Mouse (Mus musculus) heart, embryonic 13.5 days (tissue): Measurements from ENCODE around the gene Golim4. TPM values are rescaled to one million over a fixed set of nuclear protein-coding genes. Genes with fewer than 3 reads are reported as not detected.
"Not testable (repeated sequence)": the region's sequence is repeated elsewhere in the genome, so short reads cannot be mapped to it uniquely, and the experiment has no call there.

ENCODE experiments used
- ATAC-seq: fragments of 200-750 bp; cut with Nextera tagmentation; 2 replicates; pipeline ENCODE4 v1.8.0; 2017; ENCODE audit warnings: moderate TSS enrichment; ENCODE audit not compliant: insufficient number of reproducible peaks, low FRiP score, low TSS enrichment; ENCODE audit errors: extremely low read depth
- H3K27ac ChIP-seq: fragments of 300-500 bp; sonication (generic); replicated peaks from 2 replicates; pipeline ENCODE4 v1.5.1; 2015; ENCODE audit warnings: moderate library complexity, mild to moderate bottlenecking, inconsistent platforms
- H3K27me3 ChIP-seq: fragments of 300-500 bp; sonication (generic); replicated peaks from 2 replicates; pipeline ENCODE4 v1.6.1; 2015; ENCODE audit warnings: mild to moderate bottlenecking, inconsistent platforms
- H3K36me3 ChIP-seq: fragments of 300-500 bp; sonication (generic); 2 replicates; pipeline ENCODE4 v1.6.1; 2015; ENCODE audit warnings: mild to moderate bottlenecking, inconsistent platforms
- H3K4me1 ChIP-seq: fragments of 300-500 bp; sonication (generic); 2 replicates; pipeline ENCODE4 v1.6.1; 2015; ENCODE audit warnings: inconsistent platforms
- H3K4me2 ChIP-seq: fragments of 300-500 bp; sonication (generic); 2 replicates; pipeline ENCODE4 v1.6.1; 2015; ENCODE audit warnings: inconsistent platforms, mild to moderate bottlenecking, moderate library complexity
- H3K4me3 ChIP-seq: fragments of 300-500 bp; sonication (generic); 2 replicates; pipeline ENCODE4 v1.5.1; 2015; ENCODE audit warnings: moderate library complexity, mild to moderate bottlenecking, inconsistent platforms
- H3K9ac ChIP-seq: fragments of 300-500 bp; sonication (generic); 2 replicates; pipeline ENCODE4 v1.6.1; 2015; ENCODE audit warnings: inconsistent platforms, mild to moderate bottlenecking, moderate library complexity
- H3K9me3 ChIP-seq: fragments of 300-500 bp; sonication (generic); 2 replicates; pipeline ENCODE4 v1.6.1; 2016; ENCODE audit warnings: inconsistent platforms
- whole genome bisulfite sequencing: fragments of 180-500 bp; shearing (Covaris S2); methylation state at CpG from one replicate; pipeline ENCODE4 v1.1.7; 2015; ENCODE audit warnings: mixed read lengths; 5-methylcytosine and 5-hydroxymethylcytosine counted together
- polyA plus RNA-seq: library from polyadenylated mRNA; unstranded; fragments of >200 nt; fragmentation: Nextera tagmentation; extraction: Ambion mirVana; gene quantifications from 2 replicates; pipeline ENCODE4 v1.2.1, GENCODE M21; 2015

The Golim4 gene
- 43.9 and 44.1 TPM in 2 replicates for polyA plus RNA-seq

DNA sequence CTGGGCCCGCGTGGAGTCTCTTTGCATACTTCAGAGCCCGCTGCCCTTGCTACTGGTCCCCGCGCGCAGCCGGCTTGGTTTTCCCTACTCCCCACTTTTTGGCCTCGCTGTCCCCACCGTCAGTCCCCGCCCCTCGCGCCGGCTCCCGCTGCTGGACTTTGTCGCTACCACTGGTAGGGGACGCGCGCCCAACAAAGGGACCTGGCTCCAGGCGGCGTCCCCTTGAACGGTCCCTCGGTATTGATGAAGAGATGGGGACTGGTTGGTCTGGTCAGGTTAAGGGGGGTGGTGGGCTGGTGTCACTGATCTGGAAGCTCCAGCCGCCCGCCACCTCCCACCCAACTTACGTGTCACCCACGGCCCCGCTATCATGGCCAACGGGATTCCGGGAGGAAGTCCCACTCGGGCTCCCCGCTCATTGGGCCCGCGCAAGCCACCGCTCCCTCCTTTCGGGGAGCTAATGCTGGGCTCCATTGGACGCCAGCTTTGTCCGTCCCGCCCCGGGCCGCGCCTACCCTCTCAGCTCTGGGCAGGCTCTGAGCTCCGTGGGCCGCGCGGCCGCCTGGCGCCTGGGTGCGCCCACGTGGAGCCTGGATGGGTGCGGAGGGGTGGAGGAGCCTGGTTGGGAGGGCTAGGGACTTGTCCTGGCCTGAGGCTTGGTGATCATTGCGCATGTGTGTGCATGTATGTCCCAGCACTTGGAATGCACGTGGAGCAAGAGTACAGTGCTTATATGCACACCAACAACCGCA, at the start of gene Golim4:
TSS of gene Golim4 (minus strand) at position 399 of the 752 bp plus-strand sequence.
- H3K36me3 ChIP-seq: no peaks in the 10 kb centered on the region
- H3K4me1 ChIP-seq: peaks cover 41% of the 10 kb centered on the region
- H3K27me3 ChIP-seq: no peaks in the 10 kb centered on the region
- ATAC-seq: peak; percentile 95
- H3K27ac ChIP-seq: peak within 1 kb of the TSS; percentile 95
- H3K9me3 ChIP-seq: no peaks in the 10 kb centered on the region
- H3K4me3 ChIP-seq: peak within 1 kb of the TSS; percentile 84
- under 1% methylated on average over 52 of the region's 53 CpGs for WGBS
- peak within 1 kb of the TSS; percentile 92 for H3K9ac ChIP-seq
- peak within 1 kb of the TSS; percentile 82 for H3K4me2 ChIP-seq

DNA sequence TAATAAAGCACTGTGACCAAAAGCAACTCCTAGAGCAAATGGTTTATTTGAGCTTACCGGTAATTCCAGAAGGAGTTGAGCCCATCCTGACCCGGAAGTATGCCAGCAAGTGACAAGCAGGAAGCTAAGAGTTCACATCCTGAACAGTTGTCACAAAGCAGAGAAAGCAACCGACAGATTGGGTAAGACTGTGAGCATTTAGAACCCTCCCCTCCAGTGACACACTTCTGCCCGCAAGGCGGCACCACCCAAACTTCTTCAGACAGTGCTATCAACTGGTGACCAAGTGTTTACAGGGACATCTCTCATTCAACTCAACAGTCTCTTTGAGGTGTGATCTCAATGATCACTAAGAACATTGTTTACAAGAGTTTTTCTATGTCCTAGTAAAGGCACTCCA, 48.9 kb upstream of the Golim4 start:
- WGBS: 67% methylated on average over 5 of the region's 5 CpGs
- H3K9ac ChIP-seq: no peak overlapping the region
- no peak overlapping the region for H3K4me2 ChIP-seq
- H3K4me1 ChIP-seq: no peaks in the 10 kb centered on the region
- no peak overlapping the region for H3K27ac ChIP-seq
- no peaks in the 10 kb centered on the region for H3K36me3 ChIP-seq
- ATAC-seq: no peak
- H3K27me3 ChIP-seq: no peaks in the 10 kb centered on the region
- H3K9me3 ChIP-seq: 0 out of 2 replicates have a peak, but pooled peaks cover 4% of the 10 kb centered on the region
- no peak overlapping the region for H3K4me3 ChIP-seq

DNA sequence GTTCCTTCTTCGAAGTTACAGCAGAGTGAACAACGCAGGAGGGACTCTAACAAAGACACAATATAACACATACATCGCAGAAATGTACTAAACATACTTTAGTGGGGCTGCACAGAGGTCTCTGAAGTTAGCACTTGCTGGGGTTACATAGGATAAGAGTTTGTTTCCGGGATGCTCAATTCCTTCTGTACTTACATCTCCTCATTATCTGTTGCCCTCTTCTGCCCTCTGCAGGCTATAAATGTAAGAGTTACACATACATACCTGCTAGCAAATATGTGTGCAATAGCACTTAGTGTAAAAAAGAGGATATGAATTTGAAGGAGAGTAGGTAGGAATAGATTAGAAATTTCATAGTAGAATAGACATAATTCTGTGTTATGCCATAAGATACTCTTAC, 44.4 kb upstream of the Golim4 start:
- Histone ChIP-seq H3K27me3 (no peaks in the 10 kb centered on the region), H3K9ac (no peak overlapping the region), H3K4me3 (no peak overlapping the region), H3K27ac (no peak overlapping the region), H3K36me3 (no peaks in the 10 kb centered on the region), H3K4me2 (no peak overlapping the region), H3K9me3 (0 out of 2 replicates have a peak, but pooled peaks cover 4% of the 10 kb centered on the region), H3K4me1 (no peaks in the 10 kb centered on the region)
- no peak for ATAC-seq
- WGBS: 41% methylated on average over 4 of the region's 4 CpGs

DNA sequence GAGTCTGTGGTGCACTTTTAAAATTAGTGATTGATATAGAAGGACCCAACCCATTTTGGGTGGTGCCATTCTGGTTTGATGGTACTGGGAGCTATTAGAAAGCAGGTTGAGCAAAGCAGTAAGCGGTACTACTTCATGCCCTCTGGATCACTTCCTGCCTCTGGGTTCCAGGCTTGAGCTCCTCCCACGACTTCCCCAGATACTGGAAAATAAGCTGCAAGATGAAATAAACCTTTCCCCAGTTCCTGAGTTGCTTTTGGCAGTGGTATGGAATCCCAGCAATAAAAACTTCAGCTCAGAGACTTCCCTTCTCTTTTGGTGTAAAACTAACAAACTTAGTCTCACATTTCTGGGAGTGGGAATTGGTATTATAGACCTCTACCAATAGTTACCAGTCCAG, 43.7 kb upstream of the Golim4 start:
- H3K4me2 ChIP-seq: no peak overlapping the region
- no peaks in the 10 kb centered on the region for H3K36me3 ChIP-seq
- 0 out of 2 replicates have a peak, but pooled peaks cover 4% of the 10 kb centered on the region for H3K9me3 ChIP-seq
- H3K4me3 ChIP-seq: no peak overlapping the region
- H3K27ac ChIP-seq: no peak overlapping the region
- no peaks in the 10 kb centered on the region for H3K27me3 ChIP-seq
- no peaks in the 10 kb centered on the region for H3K4me1 ChIP-seq
- no peak for ATAC-seq
- no peak overlapping the region for H3K9ac ChIP-seq
- 42% methylated on average over 2 of the region's 2 CpGs for WGBS

DNA sequence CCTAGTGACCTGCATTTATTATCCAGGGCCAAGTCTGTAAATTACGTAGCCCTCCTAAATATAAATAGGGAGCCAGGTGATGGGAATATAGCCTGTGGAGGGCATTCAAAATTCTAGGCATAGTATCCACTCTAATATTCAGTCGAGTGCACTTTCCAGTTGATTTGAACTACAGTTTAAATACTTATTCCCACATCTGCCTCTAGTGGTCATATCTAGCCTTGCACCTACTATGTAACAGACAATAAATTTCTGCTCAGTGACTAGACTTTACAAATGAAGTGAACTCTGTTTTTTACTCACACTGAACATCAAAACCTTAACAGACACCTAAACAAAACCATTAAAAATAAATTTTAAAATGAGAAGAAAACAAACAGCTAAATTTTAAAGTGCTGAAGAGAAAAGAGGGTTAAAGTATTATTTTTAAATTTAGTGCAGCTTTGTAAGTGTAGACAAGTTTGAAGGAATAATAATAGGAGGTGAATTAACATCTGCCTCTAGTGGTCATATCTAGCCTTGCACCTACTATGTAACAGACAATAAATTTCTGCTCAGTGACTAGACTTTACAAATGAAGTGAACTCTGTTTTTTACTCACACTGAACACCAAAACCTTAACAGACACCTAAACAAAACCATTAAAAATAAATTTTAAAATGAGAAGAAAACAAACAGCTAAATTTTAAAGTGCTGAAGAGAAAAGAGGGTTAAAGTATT, 24.4 kb upstream of the Golim4 start:
- not testable (repeated sequence) for H3K9me3 ChIP-seq, H3K27ac ChIP-seq, H3K9ac ChIP-seq, H3K27me3 ChIP-seq, ATAC-seq, H3K4me3 ChIP-seq, H3K4me2 ChIP-seq, H3K4me1 ChIP-seq, H3K36me3 ChIP-seq
- WGBS: 68% methylated on average over 2 of the region's 2 CpGs

DNA sequence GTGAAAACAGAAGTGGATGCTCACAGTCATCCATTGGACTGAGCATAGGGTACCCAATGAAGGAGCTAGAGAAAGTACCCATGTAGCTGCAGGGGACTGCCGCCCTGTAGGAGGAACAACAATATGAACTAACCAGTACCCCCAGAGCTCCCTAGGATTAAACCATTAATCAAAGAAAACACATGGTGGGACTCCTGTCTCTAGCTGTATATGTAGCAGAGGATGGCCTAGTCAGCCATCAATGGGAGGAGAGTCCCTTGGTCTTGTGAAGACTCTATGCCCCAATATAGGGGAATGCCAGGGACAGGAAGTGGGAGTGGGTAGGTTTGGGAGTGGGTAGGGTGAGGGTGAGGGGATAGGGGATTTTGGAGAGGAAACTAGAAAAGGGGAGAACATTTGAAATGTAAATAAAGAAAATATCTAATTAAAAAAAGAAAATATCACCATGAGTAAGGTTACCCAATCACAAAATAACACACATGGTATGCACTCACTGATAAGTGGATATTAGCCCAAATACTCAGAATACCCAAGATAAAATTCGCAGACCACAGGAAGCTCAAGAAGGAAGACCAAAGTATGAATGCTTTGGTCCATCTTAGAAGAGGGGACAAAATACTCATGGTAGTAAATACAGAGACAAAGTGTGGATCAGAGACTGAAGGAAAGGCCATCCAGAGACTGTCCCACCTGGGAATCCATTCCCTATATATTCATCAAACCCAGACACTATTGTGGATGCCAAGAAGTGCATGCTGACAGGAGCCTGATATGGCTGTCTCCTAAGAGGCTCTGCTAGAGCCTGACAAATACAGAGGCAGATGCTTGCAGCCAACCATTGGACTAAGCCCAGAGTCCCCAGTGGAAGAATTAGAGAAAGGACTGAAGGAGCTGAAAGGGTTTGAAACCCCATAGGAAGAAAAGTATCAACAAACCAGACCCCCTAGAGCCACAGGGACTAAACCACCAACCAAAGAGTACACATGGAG, 6.3 kb upstream of the Golim4 start:
- not testable (repeated sequence) for H3K27ac ChIP-seq, H3K9me3 ChIP-seq, H3K4me3 ChIP-seq, H3K4me1 ChIP-seq, H3K9ac ChIP-seq, H3K36me3 ChIP-seq, ATAC-seq, H3K4me2 ChIP-seq, H3K27me3 ChIP-seq
- 68% methylated on average over 2 of the region's 2 CpGs for WGBS

DNA sequence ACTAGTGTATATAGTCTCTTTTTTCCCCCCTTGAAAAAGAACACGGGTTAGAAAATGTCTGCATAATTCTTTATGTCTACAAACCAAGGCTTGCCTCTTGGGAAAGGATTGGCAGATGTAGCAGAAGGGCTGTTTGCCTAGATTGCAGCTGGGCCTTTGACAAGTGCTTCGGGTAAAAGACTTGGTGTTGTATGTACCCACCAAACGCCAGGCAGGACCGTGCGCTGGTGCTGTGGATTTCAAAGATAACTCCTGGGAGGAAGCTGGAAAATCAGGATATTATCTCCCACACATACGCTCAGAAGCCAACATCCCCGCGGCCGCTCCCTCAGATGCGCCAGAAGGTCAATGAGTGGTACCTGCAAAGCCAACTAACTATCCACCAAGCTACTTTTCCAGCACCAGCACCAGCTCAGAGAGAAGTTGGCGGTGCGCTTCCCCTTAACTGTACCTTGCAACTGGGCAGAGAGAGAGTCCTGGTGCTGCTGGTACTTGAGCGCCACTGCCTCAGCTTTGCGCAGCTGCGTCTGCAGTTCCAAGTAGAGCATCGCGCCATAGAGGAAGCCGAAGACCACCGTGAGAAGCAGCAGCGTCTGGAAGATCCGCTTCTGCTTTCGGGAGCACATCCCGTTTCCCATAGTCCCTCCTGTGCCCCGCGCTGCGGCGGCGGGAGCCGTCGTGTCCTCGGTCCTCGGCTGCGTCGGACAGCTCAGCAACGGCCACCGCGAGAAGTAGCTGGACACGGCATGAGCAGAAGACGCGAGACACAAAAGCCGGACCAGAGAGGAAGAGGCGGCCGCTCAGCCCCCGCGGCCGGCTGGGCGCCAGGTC, 873 bp downstream of the Golim4 start:
- 2% methylated on average over 47 of the region's 47 CpGs for WGBS
- ATAC-seq: peak; percentile 8; the same call in 1 of the 2 replicates

DNA sequence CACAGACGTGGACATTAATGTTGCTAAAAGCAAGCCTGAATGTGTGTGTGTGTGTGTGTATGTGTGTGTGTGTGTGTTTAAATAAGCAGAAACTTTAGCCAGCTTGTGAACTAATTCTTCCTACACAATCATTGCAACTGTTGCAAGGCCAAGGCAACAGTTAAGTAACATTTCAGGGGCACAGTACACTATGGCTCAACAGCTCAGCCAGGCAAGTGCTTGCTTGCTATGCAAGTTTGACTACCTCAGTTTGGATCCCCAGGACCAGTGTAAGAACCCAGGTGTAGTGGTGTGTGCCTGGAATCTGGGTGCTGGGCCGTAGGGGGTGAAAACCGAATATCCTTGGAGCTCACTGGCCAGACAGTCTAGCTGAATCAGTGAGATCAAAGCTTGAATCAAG, 2.6 kb downstream of the Golim4 start:
- peak overlapping the region; percentile 82 for H3K4me2 ChIP-seq
- H3K4me1 ChIP-seq: peaks cover 64% of the 10 kb centered on the region
- H3K27ac ChIP-seq: 0 out of 2 replicates have a peak overlapping the region, but pooled peaks have one; percentile 17
- peak overlapping the region; percentile 84 for H3K4me3 ChIP-seq
- H3K27me3 ChIP-seq: no peaks in the 10 kb centered on the region
- no peaks in the 10 kb centered on the region for H3K9me3 ChIP-seq
- ATAC-seq: no peak
- WGBS: 58% methylated on average over 3 of the region's 3 CpGs
- no peaks in the 10 kb centered on the region for H3K36me3 ChIP-seq
- H3K9ac ChIP-seq: peak overlapping the region; percentile 92

More for the DNA sequence above, 873 bp downstream of the Golim4 start:
- Histone ChIP-seq H3K4me1 (peaks cover 50% of the 10 kb centered on the region), H3K4me3 (peak overlapping the region; percentile 84), H3K27me3 (no peaks in the 10 kb centered on the region), H3K36me3 (no peaks in the 10 kb centered on the region), H3K9me3 (no peaks in the 10 kb centered on the region), H3K4me2 (peak overlapping the region; percentile 82), H3K27ac (peak overlapping the region; percentile 95), H3K9ac (peak overlapping the region; percentile 92)

DNA sequence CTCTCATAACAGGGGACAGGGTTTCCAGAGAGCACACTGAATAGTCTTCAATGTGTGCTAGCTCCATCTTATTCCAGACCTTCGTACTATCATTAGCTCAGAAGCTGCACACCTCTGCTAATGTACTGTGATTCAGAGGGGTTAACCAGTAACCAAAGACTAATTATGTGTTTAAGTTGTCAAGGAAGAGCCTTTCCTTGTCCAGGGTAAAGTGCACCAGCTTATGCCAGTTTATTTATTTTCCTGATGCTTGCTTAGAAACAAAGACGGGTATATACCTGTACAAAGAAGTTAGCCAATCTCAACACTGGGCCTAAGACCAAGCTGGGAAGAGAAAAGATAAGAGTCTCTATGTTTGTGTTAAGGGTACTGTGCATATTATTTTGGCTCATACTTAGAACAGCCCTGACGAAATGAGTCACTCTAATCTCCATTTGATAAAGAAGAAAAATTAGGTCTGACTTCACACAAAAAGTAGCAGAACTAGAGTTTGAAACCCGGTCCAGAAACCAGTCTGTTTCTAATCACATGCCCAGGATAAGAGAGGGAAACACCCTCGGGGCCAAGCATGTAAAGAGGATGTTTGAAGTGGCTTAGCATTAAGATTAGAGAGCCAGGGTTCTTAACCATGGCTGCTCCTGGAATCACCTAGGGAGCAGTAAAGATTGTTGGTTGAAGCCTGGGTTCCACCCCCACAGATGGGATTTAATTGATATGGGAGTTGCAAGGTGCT, 4.3 kb downstream of the Golim4 start:
- peak overlapping the region; percentile 41 for H3K27ac ChIP-seq

DNA sequence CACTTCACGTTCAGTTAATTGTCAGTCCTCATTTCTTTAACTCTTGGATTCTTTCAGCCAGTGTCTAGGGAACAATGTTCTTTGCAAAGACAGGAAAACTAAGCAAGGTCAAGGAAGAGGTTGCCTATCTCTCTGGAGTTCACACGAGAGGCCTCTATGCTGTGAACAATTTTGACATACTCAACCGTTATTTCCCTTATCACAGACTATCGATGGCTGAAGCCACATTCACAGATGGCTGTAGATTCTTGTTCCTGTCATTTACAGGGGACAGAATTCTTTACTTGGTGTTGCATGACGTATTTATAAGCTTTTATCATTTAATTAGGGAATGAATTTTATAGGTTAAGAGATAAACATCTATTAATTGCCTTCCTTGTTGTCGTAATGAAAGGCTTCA, 5.9 kb downstream of the Golim4 start:
- Histone ChIP-seq H3K9ac (no peak overlapping the region), H3K4me1 (peaks cover 71% of the 10 kb centered on the region), H3K27me3 (no peaks in the 10 kb centered on the region), H3K4me3 (no peak overlapping the region), H3K27ac (no peak overlapping the region), H3K9me3 (no peaks in the 10 kb centered on the region), H3K4me2 (no peak overlapping the region), H3K36me3 (peaks cover 14% of the 10 kb centered on the region)
- 57% methylated on average over 6 of the region's 6 CpGs for WGBS
- no peak for ATAC-seq

More for the DNA sequence above, 4.3 kb downstream of the Golim4 start:
- Histone ChIP-seq H3K4me1 (peaks cover 71% of the 10 kb centered on the region), H3K4me2 (peak overlapping the region; percentile 82), H3K9ac (no peak overlapping the region), H3K9me3 (no peaks in the 10 kb centered on the region), H3K36me3 (no peaks in the 10 kb centered on the region; the same call in 1 of the 2 replicates), H3K4me3 (peak overlapping the region; percentile 7; the same call in 1 of the 2 replicates), H3K27me3 (no peaks in the 10 kb centered on the region)
- ATAC-seq: no peak
- 28% methylated on average over 5 of the region's 5 CpGs for WGBS
